Mouse (Mus musculus): ENCODE results near the gene Mag. TPM values are rescaled to one million over a fixed set of nuclear protein-coding genes. Genes with fewer than 3 reads are reported as not detected.

Mag gene
- total RNA-seq, 1 experiment = 0.22 TPM

- TF ChIP-seq ZC3H11A (IDR thresholded peaks at IDR 0.05; ENCODE audit: borderline replicate concordance, low read depth, low read length) (no peak), ZNF384 (IDR thresholded peaks at IDR 0.05; ENCODE audit: low read depth, low read length) (no peak), MAFK (IDR thresholded peaks at IDR 0.05; ENCODE audit: insufficient read depth, low read depth, low read length) (no peak), CHD2 (IDR thresholded peaks at IDR 0.05; ENCODE audit: low read depth, low read length) (no peak), HCFC1 (IDR thresholded peaks at IDR 0.05; ENCODE audit: borderline replicate concordance, insufficient read depth, low read length) (no peak)
- in situ Hi-C loops (cut with MboI; ENCODE audit: low sequenced_read_pairs in 2 of 2, unreplicated experiment in 2 of 2) = no loop called here
- Histone ChIP-seq H3K9ac (ENCODE audit: insufficient read depth, low read depth, low read length, poor library complexity, severe bottlenecking) (no peak overlapping the region), H3K9me3 (ENCODE audit: control insufficient read depth, insufficient read depth, low read depth, low read length) (no peaks in the 10 kb centered on the region), H3K4me3 (ENCODE audit: insufficient read depth in 1 of 2, low read depth in 1 of 2, low read length in 2 of 2, poor library complexity in 1 of 2, severe bottlenecking in 1 of 2) (no peak overlapping the region), H3K36me3 (ENCODE audit: control insufficient read depth, insufficient read depth, low read length, poor library complexity, severe bottlenecking) (peaks cover 37% of the 10 kb centered on the region), H3K27ac (ENCODE audit: insufficient read depth, low read depth, low read length, poor library complexity, severe bottlenecking) (no peak overlapping the region), H3K4me1 (ENCODE audit: control insufficient read depth in 2 of 2, insufficient read depth in 2 of 2, low read length in 2 of 2, poor library complexity in 1 of 2) (peaks cover 2 to 16% of the 10 kb centered on the region in 2 experiments; a peak in 2 of 4 replicates)
- no peak for DNase-seq (ENCODE audit: low read depth, low spot score)
Observed at GRCm38 (mm10) chr7:30958866-30959487, 44.3 kb upstream of the Mag start.

DNA sequence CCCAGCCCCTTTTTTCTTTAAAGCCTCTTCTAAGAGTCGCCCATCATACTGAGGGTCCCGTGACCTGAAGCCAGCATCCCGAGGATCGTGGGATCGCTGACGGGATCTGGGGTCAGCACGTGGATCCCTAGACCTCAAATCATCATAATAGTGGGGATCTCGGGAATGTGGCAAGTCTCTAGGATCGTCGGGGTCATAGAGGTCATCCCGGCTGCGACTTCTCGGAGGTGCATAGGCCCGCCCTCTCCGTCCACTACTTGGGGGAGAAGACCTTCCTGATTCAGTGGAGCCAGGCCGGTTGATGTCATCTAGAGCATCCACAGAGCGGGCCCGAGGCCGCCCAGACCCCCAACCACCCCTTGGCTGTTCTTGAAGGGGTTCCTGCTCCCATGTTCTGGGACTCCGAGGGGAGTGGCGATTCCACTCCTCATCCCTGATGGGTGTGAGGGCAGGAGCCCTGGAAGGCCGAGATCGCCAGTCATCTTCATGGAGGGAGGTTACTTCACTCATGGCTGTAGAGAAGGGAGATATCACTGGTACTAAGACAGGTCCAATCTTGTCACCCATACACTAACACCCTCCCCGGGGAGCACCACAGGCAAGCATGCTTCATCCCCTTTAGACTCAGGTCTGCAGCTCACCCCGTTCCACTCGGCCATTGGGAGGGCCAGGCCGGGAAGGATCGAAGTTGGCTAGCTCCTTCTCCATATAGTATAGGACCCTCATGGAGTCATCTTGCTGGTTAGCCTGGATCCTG is 43.6 kb upstream of the Mag start:
- H3K36me3 ChIP-seq (ENCODE audit: control insufficient read depth, insufficient read depth, low read length, poor library complexity, severe bottlenecking) = peaks cover 44% of the 10 kb centered on the region

GRCm38 (mm10) chr7:30957367-30957783 is 42.7 kb upstream of the Mag start:
- H3K4me1 ChIP-seq (ENCODE audit: control insufficient read depth in 2 of 2, insufficient read depth in 2 of 2, low read length in 2 of 2, poor library complexity in 1 of 2) = peaks cover 2 to 16% of the 10 kb centered on the region in 2 experiments; a peak in 2 of 4 replicates
- peak overlapping the region; percentile 83 to 91 for H3K4me3 ChIP-seq (ENCODE audit: insufficient read depth in 1 of 2, low read depth in 1 of 2, low read length in 2 of 2, poor library complexity in 1 of 2, severe bottlenecking in 1 of 2)
- H3K9ac ChIP-seq (ENCODE audit: insufficient read depth, low read depth, low read length, poor library complexity, severe bottlenecking) = peak overlapping the region; percentile 91
- H3K9me3 ChIP-seq (ENCODE audit: control insufficient read depth, insufficient read depth, low read depth, low read length) = no peaks in the 10 kb centered on the region
- peaks cover 48% of the 10 kb centered on the region for H3K36me3 ChIP-seq (ENCODE audit: control insufficient read depth, insufficient read depth, low read length, poor library complexity, severe bottlenecking)
- peak overlapping the region; percentile 89 for H3K27ac ChIP-seq (ENCODE audit: insufficient read depth, low read depth, low read length, poor library complexity, severe bottlenecking)
- TF ChIP-seq CHD2 (IDR thresholded peaks at IDR 0.05; ENCODE audit: low read depth, low read length) = no peak
- no peak for TF ChIP-seq MAFK (IDR thresholded peaks at IDR 0.05; ENCODE audit: insufficient read depth, low read depth, low read length)
- no peak for TF ChIP-seq HCFC1 (IDR thresholded peaks at IDR 0.05; ENCODE audit: borderline replicate concordance, insufficient read depth, low read length)
- no peak for TF ChIP-seq ZC3H11A (IDR thresholded peaks at IDR 0.05; ENCODE audit: borderline replicate concordance, low read depth, low read length)
- no peak for TF ChIP-seq ZNF384 (IDR thresholded peaks at IDR 0.05; ENCODE audit: low read depth, low read length)
- in situ Hi-C loops (cut with MboI; ENCODE audit: low sequenced_read_pairs in 2 of 2, unreplicated experiment in 2 of 2) = no loop called here
- DNase-seq (ENCODE audit: low read depth, low spot score) = peak; percentile 65

More for the DNA sequence above, 43.6 kb upstream of the Mag start:
- TF ChIP-seq CHD2 (IDR thresholded peaks at IDR 0.05; ENCODE audit: low read depth, low read length) (peak; percentile 54; the same call in 1 of the 2 replicates), ZNF384 (IDR thresholded peaks at IDR 0.05; ENCODE audit: low read depth, low read length) (no peak)
- H3K4me1 ChIP-seq (ENCODE audit: control insufficient read depth in 2 of 2, insufficient read depth in 2 of 2, low read length in 2 of 2, poor library complexity in 1 of 2) = peaks cover 2 to 16% of the 10 kb centered on the region in 2 experiments; a peak in 2 of 4 replicates
- H3K9ac ChIP-seq (ENCODE audit: insufficient read depth, low read depth, low read length, poor library complexity, severe bottlenecking) = peak overlapping the region; percentile 91; the same call in 1 of the 2 replicates
- H3K27ac ChIP-seq (ENCODE audit: insufficient read depth, low read depth, low read length, poor library complexity, severe bottlenecking) = peak overlapping the region; percentile 89
- in situ Hi-C loops (cut with MboI; ENCODE audit: low sequenced_read_pairs in 2 of 2, unreplicated experiment in 2 of 2) = no loop called here
- no peak for DNase-seq (ENCODE audit: low read depth, low spot score)
- H3K4me3 ChIP-seq (ENCODE audit: insufficient read depth in 1 of 2, low read depth in 1 of 2, low read length in 2 of 2, poor library complexity in 1 of 2, severe bottlenecking in 1 of 2) = peak overlapping the region; percentile 83 to 91
- no peaks in the 10 kb centered on the region for H3K9me3 ChIP-seq (ENCODE audit: control insufficient read depth, insufficient read depth, low read depth, low read length)

DNA sequence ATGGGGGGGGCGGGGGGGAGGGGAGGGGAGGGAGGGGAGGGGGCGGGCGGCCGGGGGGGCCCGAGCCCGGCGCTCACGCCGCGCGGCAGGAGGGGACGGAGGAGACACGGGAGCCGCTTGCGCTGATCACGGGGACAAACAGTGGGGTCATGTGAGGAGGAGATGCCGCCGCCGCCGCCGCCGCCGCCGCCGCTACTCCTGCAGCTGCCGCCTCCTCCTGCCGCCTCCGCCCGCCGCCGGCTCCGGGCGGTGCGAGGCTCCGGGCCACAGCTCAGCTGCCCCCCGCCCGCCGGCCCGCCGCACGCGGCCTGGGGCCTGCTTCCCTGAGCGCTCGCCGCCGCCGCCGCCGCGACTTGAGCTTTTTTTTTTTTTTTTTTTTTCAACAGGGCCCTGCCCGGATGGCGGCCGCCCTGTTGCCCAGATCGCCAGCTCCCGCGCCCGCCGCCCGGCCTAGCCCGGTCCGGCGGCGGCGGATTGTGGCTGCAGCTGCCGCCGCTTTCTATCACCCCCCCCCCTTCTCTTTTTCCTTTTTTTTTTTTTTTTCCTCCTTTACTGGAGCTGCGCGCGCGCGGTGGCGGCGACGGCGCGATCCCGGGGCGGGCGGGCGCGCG is 42.2 kb upstream of the Mag start, which contains the start of gene Usf2:
Gene Usf2 (minus strand): TSS at position 48 of the 611 bp plus-strand sequence.
- peak within 1 kb of the TSS; percentile 83 to 91 for H3K4me3 ChIP-seq (ENCODE audit: insufficient read depth in 1 of 2, low read depth in 1 of 2, low read length in 2 of 2, poor library complexity in 1 of 2, severe bottlenecking in 1 of 2)
- TF ChIP-seq MAFK (IDR thresholded peaks at IDR 0.05; ENCODE audit: insufficient read depth, low read depth, low read length) (no peak), ZNF384 (IDR thresholded peaks at IDR 0.05; ENCODE audit: low read depth, low read length) (peak; percentile 95), CHD2 (IDR thresholded peaks at IDR 0.05; ENCODE audit: low read depth, low read length) (no peak)
- no peak for DNase-seq (ENCODE audit: low read depth, low spot score)
- no peaks in the 10 kb centered on the region for H3K9me3 ChIP-seq (ENCODE audit: control insufficient read depth, insufficient read depth, low read depth, low read length)
- in situ Hi-C loops (cut with MboI; ENCODE audit: low sequenced_read_pairs in 2 of 2, unreplicated experiment in 2 of 2) = no loop called here
- peak within 1 kb of the TSS; percentile 89 for H3K27ac ChIP-seq (ENCODE audit: insufficient read depth, low read depth, low read length, poor library complexity, severe bottlenecking)
- peaks cover 2 to 16% of the 10 kb centered on the region in 2 experiments; a peak in 2 of 4 replicates for H3K4me1 ChIP-seq (ENCODE audit: control insufficient read depth in 2 of 2, insufficient read depth in 2 of 2, low read length in 2 of 2, poor library complexity in 1 of 2)
- H3K9ac ChIP-seq (ENCODE audit: insufficient read depth, low read depth, low read length, poor library complexity, severe bottlenecking) = peak within 1 kb of the TSS; percentile 91
- H3K36me3 ChIP-seq (ENCODE audit: control insufficient read depth, insufficient read depth, low read length, poor library complexity, severe bottlenecking) = peaks cover 48% of the 10 kb centered on the region
